Mouse (Mus musculus) lung, adult 2 months (tissue): Measurements from ENCODE around the gene Ppara.

ENCODE experiments used
- CTCF ChIP-seq: fragments of 200-500 bp; IDR thresholded peaks from 2 replicates; pipeline ENCODE4 v1.5.1; 2011; ENCODE audit warnings: mild to moderate bottlenecking, low read length, control low read depth; ENCODE audit not compliant: insufficient read depth
- POLR2A ChIP-seq: fragments of 200-500 bp; IDR thresholded peaks from 2 replicates; pipeline ENCODE4 v1.6.1; 2011; ENCODE audit warnings: low read depth, mild to moderate bottlenecking, control low read depth, low read length, borderline replicate concordance; ENCODE audit errors: extremely low read depth

GRCm38 (mm10) chr15:85713417-85713816 is 21.4 kb upstream of the Ppara start:
- no peak for TF ChIP-seq CTCF
- no peak for TF ChIP-seq POLR2A
